Mouse (Mus musculus): ENCODE data around the gene Rpl36-ps4. TPM values are rescaled to one million over a fixed set of nuclear protein-coding genes. Genes with fewer than 3 reads are reported as not detected.
"Not testable (repeated sequence)": the region's sequence is repeated elsewhere in the genome, so short reads cannot be mapped to it uniquely, and the experiment has no call there.

The Rpl36-ps4 gene
- polyA plus RNA-seq, 1 experiment, result not detected

DNA sequence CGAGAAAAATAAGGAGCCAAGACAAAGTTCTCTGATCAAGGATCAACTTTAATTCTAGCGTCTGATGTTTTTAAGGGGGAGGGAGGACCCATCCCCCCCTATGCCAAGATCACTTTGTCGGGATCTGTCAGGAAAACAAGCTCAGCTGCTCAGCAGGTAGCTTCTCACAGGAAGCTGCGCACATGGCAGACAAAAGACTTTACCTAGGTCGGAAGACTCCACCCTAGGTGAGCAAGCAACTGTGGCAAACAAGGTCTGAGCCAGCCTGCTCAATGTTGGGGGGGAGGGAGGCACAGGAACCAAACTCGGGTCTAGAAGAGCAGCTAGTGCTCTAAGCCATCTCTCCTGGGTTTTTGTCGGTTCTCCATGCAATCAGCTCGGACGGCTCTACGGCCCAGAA lies 13.5 kb downstream of the Rpl36-ps4 start:
- Histone ChIP-seq H3K36me3 (replicated peaks; ENCODE audit: low read length) (no peaks in the 10 kb centered on the region), H3K4me1 (no peaks in the 10 kb centered on the region), H3K27me3 (replicated peaks) (no peaks in the 10 kb centered on the region), H3K4me3 (replicated peaks) (no peak overlapping the region), H3K9me3 (peaks cover 34% of the 10 kb centered on the region)
- TF ChIP-seq GATA1 (IDR thresholded peaks at IDR 0.05; ENCODE audit: borderline replicate concordance, low read length), result no peak
- TF ChIP-seq FLI1 (IDR thresholded peaks at IDR 0.05; ENCODE audit: low read length), result no peak

DNA sequence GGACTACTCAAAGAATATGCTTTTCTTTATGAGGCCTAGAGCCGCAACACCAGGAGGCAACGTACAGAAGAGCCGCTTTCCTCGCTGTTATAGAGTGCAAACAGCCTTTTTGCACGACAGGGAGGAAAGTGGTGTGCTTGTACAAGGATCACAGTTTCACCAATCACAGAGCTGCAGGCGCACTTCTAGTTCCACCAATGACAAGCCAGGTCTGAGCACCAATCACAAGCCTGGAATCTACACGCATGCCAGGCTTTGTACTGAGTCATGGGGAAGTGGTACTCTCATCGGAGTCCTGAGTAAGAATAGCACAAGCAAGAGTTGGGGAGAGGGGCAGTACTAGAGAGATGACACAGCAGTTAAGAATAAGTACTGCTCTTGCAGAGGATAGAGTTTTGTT lies 14.0 kb downstream of the Rpl36-ps4 start:
- H3K36me3 ChIP-seq (replicated peaks; ENCODE audit: low read length), result no peaks in the 10 kb centered on the region

DNA sequence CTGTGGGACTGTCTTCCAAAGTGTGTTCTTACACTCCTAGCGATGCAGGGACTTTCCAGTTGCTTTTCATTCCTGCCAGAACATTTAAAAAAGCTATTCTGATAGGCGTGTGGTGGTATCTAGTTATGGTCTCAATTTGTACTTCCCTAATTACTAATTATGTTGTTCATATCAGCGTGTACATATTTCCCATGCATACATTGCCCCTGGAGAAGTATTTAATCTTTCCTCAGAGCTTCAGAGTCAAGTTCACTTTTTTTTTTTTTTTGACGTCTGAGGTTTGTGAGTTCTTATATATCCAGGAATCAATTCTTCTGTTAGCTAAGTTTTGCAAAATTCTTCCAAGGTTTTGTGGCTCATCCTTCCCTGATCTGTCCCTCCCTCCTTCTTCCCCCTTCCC lies 15.4 kb downstream of the Rpl36-ps4 start:
- no peaks in the 10 kb centered on the region for H3K36me3 ChIP-seq (replicated peaks; ENCODE audit: low read length)
- no peaks in the 10 kb centered on the region for H3K27me3 ChIP-seq (replicated peaks)
- peaks cover 40% of the 10 kb centered on the region for H3K9me3 ChIP-seq
- no peaks in the 10 kb centered on the region for H3K4me1 ChIP-seq
- H3K4me3 ChIP-seq (replicated peaks), result no peak overlapping the region
- TF ChIP-seq FLI1 (IDR thresholded peaks at IDR 0.05; ENCODE audit: low read length), result no peak

More for the DNA sequence above, 14.0 kb downstream of the Rpl36-ps4 start:
- Histone ChIP-seq H3K9me3 (peaks cover 38% of the 10 kb centered on the region), H3K27me3 (replicated peaks) (no peaks in the 10 kb centered on the region), H3K4me1 (no peaks in the 10 kb centered on the region), H3K4me3 (replicated peaks) (no peak overlapping the region)
- TF ChIP-seq FLI1 (IDR thresholded peaks at IDR 0.05; ENCODE audit: low read length) (no peak), GATA1 (IDR thresholded peaks at IDR 0.05; ENCODE audit: borderline replicate concordance, low read length) (no peak)

DNA sequence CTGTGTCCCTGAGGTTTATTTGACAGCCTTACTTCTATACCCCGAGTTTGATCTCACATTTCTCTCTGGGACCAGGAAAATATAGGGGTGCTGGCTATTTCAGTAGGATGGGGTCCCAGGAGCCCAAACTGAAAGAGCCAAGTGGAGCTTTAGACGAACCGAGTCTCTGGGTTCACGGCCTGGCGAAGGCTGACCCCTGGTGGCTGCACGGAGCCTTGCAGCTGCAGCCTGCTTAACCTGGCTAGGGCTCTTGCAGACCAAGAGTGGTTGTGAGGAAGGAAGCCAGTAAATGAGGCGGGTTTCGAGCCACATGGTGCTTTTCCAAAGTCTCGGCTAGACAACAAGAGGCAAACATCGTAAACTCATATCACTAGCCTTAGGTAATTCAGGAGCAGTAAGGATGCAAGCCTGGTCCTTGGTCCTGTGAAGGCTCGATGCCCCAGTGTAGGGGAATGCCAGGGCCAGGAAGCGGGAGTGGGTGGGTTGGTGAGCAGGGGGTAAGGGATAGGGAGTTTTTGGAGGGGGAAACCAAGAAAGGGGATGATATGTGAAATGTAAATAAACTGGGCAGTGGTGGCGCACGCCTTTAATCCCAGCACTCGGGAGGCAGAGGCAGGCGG lies 28.3 kb downstream of the Rpl36-ps4 start:
- Histone ChIP-seq H3K9me3 (0 out of 2 replicates have a peak, but pooled peaks cover 4% of the 10 kb centered on the region), H3K4me1 (0 out of 2 replicates have a peak, but pooled peaks cover 4% of the 10 kb centered on the region), H3K4me3 (replicated peaks) (peak overlapping the region; percentile 78), H3K27me3 (replicated peaks) (no peaks in the 10 kb centered on the region), H3K36me3 (replicated peaks; ENCODE audit: low read length) (no peaks in the 10 kb centered on the region)
- no peak for TF ChIP-seq FLI1 (IDR thresholded peaks at IDR 0.05; ENCODE audit: low read length)
- no peak for TF ChIP-seq GATA1 (IDR thresholded peaks at IDR 0.05; ENCODE audit: borderline replicate concordance, low read length)

DNA sequence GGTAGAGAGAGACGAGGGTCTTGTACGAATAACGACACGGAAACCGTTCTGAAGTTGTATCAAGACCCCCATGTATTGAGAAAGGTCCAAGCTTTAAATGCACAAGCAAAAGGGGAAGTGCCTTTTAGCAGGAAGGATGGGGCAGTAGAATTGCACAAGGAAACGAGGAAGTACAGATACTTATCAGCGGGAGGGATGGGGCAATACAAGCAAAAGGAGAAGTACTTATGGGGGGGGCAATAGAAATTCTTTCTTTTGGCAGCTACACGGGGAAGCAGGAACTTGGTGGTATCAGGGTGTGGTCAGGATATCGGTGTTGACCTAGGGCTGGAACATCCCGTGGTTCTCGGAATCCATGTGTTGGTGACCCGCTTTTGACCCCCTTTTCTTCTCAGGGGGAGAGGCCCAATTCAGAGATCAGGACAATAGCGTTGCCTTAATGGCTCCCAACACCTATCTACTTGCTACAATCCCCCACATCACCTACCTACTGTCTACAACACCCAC lies 33.9 kb downstream of the Rpl36-ps4 start:
- H3K4me1 ChIP-seq, result peaks cover 11% of the 10 kb centered on the region
- H3K9me3 ChIP-seq; H3K36me3 ChIP-seq (replicated peaks; ENCODE audit: low read length); H3K27me3 ChIP-seq (replicated peaks); H3K4me3 ChIP-seq (replicated peaks): not testable (repeated sequence)

DNA sequence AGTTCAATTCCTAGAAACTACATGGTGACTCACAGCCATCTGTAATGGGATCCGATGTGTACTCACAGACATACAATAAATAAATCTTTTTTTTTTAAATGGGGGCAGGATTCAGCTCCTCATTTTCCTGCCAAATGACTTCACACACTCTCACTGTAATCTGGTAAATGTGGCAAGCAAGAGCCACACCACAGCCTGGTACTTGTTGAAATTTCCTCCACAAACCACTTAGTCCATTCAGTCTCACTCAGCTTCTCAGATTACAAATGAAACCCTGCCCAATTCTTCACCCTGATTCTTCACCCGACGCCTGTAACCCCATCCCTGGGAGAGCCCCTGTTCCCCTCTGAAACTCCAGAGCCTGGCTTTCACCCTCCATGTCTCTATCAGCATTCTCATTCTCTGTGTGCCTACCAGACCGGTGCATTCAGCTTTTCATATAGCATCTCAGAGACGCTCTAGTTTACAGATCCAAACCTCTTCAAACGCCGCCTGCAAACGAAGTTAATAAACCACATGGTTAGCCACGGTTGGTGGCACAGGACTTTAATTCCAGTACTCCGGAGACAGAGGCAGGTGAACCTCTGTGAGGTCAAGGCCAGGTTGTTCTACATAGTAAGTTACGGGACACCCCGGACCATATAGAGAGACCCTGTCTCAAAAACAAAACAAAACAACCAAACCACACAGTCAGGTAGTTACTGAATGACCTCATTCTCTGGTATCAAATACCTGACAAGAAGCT lies 36.5 kb downstream of the Rpl36-ps4 start:
- peaks cover 2% of the 10 kb centered on the region for H3K27me3 ChIP-seq (replicated peaks)
- H3K4me3 ChIP-seq (replicated peaks), result no peak overlapping the region
- peaks cover 13% of the 10 kb centered on the region for H3K9me3 ChIP-seq
- H3K36me3 ChIP-seq (replicated peaks; ENCODE audit: low read length), result no peaks in the 10 kb centered on the region
- H3K4me1 ChIP-seq, result peaks cover 11% of the 10 kb centered on the region
- TF ChIP-seq FLI1 (IDR thresholded peaks at IDR 0.05; ENCODE audit: low read length) (no peak), GATA1 (IDR thresholded peaks at IDR 0.05; ENCODE audit: borderline replicate concordance, low read length) (no peak)

DNA sequence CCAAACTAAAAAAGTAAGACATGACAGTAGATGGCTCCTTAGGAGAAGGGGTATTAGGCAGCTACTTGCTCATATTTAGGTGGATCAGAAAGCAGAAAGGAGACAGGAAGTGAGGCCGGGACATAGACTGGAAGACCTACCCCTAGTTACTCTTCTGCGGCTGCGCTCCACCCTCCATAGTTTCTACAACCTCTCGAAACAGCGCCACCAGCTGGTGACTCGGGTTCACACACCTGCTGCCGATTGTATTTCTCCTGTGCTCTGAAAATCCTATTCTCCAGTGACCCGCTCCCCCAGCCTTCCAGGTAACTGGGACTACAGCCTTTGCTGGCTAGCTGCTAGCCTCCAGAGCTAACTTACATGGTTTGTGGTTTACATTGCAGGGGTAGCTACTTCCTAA lies 37.5 kb downstream of the Rpl36-ps4 start:
- Histone ChIP-seq H3K27me3 (replicated peaks) (peaks cover 2% of the 10 kb centered on the region), H3K4me3 (replicated peaks) (no peak overlapping the region), H3K4me1 (peaks cover 11% of the 10 kb centered on the region), H3K9me3 (peaks cover 19% of the 10 kb centered on the region), H3K36me3 (replicated peaks; ENCODE audit: low read length) (no peaks in the 10 kb centered on the region)
- no peak for TF ChIP-seq GATA1 (IDR thresholded peaks at IDR 0.05; ENCODE audit: borderline replicate concordance, low read length)
- TF ChIP-seq FLI1 (IDR thresholded peaks at IDR 0.05; ENCODE audit: low read length), result no peak

DNA sequence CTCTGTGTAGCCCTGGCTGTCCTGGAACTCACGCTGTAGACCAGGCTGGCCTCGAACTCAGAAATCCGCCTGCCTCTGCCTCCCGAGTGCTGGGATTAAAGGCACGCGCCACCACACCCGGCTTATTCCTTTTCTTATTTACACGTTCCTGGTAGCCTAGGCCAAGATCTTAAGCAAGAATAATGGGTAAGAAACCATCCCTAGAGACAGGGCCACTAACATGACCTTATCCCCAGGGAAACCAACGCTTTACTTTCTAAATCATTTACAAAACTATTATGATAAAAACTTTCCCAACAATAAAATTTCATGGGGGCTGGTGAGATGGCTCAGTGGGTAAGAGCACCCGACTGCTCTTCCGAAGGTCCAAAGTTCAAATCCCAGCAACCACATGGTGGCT lies 38.6 kb downstream of the Rpl36-ps4 start:
- H3K4me1 ChIP-seq, result peaks cover 11% of the 10 kb centered on the region
- not testable (repeated sequence) for H3K36me3 ChIP-seq (replicated peaks; ENCODE audit: low read length); H3K27me3 ChIP-seq (replicated peaks); H3K4me3 ChIP-seq (replicated peaks)
- peaks cover 24% of the 10 kb centered on the region for H3K9me3 ChIP-seq

DNA sequence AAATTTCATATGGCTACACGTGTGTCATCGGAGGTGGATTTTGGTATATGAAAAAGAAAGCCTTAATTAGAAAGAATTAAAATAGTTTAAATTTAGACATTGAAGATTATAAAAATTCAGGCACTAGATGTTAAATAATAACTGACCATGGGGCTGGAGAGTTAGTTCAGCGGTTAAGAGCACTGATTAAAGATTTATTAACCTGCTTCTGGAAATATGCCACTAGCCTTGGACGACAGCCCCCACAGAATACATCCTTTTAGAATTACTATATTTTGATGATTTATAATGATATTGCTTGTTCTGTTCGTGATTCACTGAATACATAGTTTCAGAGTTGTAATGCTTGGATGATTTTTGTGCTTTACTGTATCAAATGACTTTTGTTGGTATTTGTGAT lies 39.2 kb downstream of the Rpl36-ps4 start:
- Histone ChIP-seq H3K9me3 (peaks cover 24% of the 10 kb centered on the region), H3K4me1 (peaks cover 11% of the 10 kb centered on the region)
- H3K36me3 ChIP-seq (replicated peaks; ENCODE audit: low read length); H3K27me3 ChIP-seq (replicated peaks); H3K4me3 ChIP-seq (replicated peaks): not testable (repeated sequence)

DNA sequence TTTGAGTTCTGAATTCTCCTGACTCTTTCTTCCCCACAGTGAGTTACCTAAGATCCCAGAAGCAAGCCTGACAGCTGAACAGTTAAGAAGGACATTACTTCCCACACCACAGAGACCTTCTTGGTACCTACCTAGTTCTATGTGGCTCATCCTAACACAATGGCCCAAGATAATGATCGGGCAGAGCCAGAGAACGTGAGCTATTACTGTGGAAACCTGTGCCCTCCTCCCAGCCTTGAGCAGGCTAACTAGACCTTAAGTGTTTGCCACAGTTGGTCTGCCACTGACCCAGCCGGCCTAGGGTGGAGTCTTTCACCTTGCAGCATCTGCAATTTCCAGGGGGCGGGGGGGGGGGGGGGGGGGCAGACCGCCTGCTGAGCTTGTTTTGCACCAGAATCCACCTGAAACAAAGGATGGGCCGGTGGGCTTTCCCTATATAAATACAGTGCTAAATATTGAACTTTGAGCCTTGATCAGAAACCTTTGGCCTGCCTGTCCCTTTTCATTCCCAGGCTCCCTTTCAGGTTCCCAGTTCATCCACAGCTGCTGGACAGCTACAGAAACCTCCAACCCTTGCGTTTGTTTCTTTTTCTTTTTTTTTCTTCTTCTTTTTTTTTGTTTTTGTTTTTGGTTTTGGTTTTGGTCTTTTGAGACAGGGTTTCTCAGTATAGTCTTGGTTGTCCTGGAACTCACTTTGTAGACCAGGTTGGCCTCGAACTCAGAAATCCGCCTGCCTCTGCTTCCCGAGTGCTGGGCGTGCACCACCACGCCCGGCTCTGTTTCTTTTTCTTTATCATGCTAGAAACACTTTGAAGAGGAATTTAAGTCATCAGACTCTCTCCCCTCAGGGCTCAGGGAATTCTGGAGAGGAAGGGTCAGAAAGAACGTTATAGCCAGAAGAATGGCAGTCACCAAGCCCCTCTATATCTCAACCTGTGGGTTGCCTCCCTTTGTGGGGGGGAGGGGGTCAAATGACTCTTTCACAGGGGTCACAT lies 42.6 kb downstream of the Rpl36-ps4 start:
- no peak overlapping the region for H3K4me3 ChIP-seq (replicated peaks)
- no peak for TF ChIP-seq GATA1 (IDR thresholded peaks at IDR 0.05; ENCODE audit: borderline replicate concordance, low read length)
- no peak for TF ChIP-seq FLI1 (IDR thresholded peaks at IDR 0.05; ENCODE audit: low read length)
- no peaks in the 10 kb centered on the region for H3K36me3 ChIP-seq (replicated peaks; ENCODE audit: low read length)
- peaks cover 5% of the 10 kb centered on the region for H3K4me1 ChIP-seq
- H3K9me3 ChIP-seq, result peaks cover 40% of the 10 kb centered on the region
- no peaks in the 10 kb centered on the region for H3K27me3 ChIP-seq (replicated peaks)

DNA sequence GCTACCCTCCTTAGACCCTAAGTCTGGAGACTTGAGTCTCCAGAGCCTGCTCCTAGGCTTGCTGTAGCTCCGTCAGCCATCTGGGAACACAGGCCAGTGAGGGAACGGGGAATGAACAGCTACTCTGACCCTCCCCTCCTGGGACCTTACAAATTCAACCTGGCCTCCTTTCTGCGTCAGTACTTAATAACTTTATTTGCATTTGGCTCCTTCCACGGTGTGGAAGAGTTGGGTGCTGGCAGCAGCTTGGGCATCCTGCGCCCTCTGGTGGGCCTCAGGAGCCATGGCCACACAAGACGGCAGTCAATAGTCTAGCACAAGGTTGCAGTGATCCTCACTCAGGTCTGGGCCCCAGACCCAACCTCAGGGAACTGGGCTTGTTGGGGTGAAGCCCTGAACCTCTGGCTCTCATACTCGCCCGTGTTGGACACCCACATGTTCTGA lies 47.7 kb downstream of the Rpl36-ps4 start:
- H3K4me3 ChIP-seq (replicated peaks); H3K27me3 ChIP-seq (replicated peaks); H3K4me1 ChIP-seq; H3K36me3 ChIP-seq (replicated peaks; ENCODE audit: low read length): not testable (repeated sequence)
- peaks cover 27% of the 10 kb centered on the region for H3K9me3 ChIP-seq

All from megakaryocyte, embryonic 14.5 days (primary cell).